Mouse (Mus musculus) frontal cortex, postnatal 14 days (tissue): ENCODE data around the gene Prdm1.
A peak's percentile ranks its signal among the peaks of the same experiment; 100 is the strongest.

ENCODE experiments used
- DNase-seq, 2 experiments: peaks; one replicate each; pipeline ENCODE4 v3.0.0; 2022; ENCODE audit warnings: low spot score in 2 of 2

The Prdm1 gene

GRCm38 (mm10) chr10:44528291-44529082 lies at the start of gene Prdm1:
Prdm1 (minus strand) TSS chr10:44528501.
- no peak for DNase-seq

GRCm38 (mm10) chr10:44565971-44566370 lies 37.7 kb upstream of the Prdm1 start:
- DNase-seq = no peak

DNA sequence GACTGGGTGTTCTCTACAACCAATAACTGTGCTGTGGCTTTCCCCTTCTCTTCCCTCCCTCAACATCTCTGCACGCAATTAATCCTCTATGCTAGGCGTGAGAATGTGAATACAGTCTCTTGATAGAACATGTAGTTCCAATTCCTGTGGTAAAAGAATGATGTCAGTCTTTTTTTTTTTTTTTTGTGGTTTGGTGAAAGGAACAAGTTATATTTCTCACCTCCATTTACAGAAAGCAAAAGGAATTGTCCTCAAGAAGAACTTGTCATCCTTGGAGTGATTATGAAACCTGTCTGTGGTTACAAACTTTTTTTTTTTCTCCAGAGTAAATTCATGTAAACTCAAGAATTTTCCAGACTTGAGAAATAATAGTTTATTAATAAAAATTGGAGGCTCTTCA lies 36.8 kb upstream of the Prdm1 start:
- no peak for DNase-seq

DNA sequence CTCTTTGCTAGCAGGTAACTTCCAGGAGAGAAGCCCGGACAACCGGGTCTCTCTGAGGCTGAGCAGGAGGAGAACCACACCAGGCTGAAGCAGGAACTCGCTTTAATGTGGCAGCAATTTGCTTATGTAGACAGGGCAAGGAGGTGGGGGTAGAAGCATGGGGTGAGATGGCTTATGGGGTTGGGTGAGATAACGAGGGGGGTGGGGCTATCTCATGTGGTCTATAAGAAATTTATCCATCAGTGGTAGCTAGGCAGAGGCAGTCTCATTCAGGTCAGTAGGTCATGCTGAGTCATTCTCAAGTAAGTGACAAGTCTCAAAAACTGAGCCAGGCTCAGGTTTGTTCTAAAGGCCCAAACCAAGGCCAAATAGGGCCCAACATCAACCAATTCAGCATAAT lies 28.5 kb upstream of the Prdm1 start:
- no peak for DNase-seq

DNA sequence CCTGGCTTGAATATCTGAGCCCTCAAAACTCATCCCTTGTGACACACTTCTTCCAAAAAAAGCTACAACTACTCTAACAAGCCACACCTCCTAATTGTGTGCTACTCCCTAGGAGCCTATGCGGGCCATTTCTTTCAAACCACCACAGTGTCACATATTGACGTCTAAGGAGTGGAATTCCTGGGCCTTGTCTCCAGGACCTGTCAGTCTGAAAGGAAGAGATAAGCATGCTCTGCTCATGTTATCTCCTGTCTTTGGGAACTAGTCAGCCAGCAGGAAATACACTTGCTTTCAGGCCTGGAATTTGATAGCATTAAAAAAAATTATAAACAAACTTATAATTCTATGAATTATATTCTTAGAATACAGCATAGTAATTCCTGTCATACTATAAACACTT lies 27.0 kb upstream of the Prdm1 start:
- DNase-seq = no peak

DNA sequence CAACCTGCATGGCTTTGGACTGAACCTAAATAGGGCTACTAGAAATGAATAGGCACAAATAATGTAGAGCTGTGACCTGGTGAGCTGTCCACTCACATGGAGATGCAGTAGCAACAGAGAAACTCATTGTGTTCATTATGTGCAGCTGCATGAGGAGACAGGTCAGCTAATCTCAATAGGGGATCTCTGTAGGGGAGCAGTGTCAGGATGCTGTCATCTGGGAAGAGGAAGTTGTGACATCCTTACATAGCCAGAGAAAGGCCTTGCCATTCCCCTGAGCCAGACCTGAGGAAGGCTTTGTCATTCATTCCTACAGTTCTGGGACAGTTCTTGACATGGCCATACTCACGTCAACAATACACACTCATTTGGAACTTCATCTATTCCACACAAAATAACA lies 25.3 kb upstream of the Prdm1 start:
- no peak for DNase-seq

DNA sequence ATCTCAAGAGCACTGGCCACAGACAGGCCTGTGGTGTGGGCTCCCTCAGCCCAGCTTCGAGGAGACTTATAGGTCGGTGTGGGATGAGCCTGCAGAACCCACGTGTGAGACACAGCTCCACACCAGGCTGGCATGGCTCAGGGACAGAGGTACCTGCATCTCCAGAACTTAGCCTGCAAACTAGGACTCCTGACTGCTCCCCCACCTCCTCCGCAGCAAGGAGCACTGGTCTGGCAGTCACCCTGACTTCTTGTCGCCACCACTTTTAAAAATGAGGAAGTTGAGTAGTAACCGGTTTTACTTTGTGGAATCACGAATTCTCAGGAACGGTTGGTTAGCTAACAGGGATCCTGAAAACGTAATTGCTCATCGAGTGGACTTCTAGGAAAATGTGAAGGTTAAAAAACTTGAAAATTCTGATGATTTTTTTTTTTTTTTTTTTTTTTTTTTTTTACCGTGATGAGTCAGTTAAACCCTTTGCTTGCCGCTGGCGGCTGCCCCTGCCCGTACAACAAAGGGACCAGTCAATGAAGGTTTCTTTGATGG lies 10.8 kb upstream of the Prdm1 start:
- no peak for DNase-seq

DNA sequence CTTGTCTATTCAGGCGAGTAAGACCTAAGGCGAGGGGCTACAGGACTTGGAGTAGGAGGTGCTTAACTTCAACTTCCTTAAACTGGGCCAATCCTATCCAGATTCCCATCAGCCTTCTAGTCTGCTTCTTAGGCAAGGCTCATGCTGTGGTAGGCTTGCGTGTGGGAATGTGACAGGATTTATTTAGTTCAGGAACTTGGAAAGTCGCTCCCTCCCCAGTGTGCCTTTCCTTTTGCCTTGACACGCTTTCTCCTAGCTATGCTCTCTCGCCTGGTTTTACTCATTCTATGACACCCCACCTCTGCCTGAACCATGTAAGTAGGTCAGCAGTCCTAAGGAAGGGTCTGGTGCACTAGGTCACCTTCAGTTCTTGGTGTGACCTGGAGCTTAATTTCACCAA lies 9.8 kb upstream of the Prdm1 start:
- DNase-seq = no peak

DNA sequence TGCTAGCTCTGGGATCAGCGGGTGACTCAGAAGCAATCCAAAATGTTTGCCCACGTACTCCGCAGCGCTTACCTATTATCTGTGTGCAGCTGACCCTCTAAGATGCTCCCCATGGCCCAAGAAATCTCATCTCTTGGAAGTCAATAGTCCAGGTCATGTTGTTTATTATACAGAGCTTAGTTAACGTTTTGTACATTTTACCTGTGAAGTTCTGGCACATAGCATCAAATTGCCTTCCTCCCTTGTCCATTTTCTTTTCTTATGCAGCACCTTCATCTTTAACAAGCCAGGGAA lies 1.7 kb upstream of the Prdm1 start:
- DNase-seq = no peak

DNA sequence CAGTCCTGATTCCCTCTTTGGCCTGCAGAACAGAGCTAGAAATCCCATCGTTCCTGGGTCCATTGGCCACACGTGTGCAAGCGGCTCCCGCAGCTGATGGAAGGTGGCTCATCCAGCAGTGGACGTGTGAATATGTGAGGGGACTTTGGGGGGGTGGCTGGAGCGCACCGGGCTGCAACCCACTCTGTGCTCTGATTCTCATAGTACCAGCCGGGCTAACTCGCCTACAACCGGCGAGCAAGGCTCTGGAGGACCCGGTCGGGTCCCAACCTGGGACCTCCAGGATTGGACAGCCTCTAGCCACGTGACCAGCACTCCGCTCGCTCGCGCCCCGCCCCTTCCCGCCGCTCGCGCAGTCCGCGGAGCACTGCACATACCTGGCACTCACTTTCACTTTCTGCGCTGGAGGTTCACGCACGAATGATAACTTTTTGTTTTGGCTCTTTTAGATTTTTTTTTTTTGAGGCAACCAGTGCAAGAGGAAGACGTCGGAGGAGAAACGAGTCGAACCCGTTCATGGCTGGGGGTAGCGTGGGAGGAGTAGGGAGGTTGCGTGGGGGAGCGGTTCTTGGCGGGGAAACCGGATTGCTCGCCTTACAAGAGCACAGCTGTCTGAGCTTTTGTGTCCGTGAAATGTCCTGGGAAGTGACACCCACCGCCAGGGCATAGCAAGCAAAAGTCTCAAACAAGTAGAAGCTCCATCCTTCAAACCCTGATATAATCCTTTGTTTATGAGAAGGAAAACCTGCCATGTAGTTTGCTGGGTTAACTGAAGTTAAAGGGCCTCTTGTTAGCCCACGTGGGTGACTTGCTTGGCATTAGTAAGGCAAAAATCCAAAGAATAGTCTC lies 1.1 kb upstream of the Prdm1 start:
- DNase-seq = peak; percentile 22 to 41

GRCm38 (mm10) chr10:44527651-44528050 lies 650 bp downstream of the Prdm1 start:
- no peak for DNase-seq

- no peak for DNase-seq
Measured at GRCm38 (mm10) chr10:44526751-44527591, 1.3 kb downstream of the Prdm1 start.

GRCm38 (mm10) chr10:44520189-44520588 lies 8.1 kb downstream of the Prdm1 start:
- DNase-seq = no peak

DNA sequence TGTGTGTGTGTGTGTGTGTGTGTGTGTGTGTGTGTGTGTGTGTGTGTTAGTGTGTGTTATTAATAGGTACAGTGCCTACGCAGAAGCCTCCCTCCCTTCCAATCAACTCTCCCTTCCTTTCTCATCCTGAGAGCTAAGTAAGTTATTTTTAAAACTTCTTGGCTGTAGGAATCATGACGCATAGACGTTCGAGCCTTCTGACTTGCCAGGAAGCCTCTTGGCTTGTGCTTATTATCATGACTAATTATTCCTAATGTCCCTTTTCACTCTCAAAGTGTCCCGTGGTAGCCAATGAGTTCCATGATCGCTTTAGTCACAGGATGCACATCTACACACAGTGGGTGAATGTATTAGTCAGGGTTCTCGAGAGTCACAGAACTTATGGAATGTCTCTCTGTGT lies 9.7 kb downstream of the Prdm1 start:
- no peak for DNase-seq

GRCm38 (mm10) chr10:44513108-44513507 lies 15.2 kb downstream of the Prdm1 start:
- no peak for DNase-seq

DNA sequence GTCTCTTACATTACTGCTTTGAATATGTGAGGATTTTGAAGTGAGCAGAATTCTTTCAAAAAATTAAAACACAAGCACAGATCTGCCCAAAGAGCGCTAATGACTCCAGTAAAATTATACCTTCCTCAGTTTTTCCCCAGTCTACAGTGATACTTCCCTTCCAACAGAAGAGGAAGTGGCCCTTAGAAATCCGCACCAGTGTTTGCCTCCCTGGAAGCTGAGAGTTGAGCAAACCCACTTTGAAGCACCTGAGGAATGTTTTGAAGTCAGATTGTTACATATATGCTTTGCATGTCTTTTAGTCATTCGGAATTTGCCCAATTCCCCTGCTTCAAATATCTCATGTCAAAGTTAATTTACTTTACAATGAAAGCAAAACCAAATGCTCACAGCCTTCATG lies 17.3 kb downstream of the Prdm1 start:
- no peak for DNase-seq

DNA sequence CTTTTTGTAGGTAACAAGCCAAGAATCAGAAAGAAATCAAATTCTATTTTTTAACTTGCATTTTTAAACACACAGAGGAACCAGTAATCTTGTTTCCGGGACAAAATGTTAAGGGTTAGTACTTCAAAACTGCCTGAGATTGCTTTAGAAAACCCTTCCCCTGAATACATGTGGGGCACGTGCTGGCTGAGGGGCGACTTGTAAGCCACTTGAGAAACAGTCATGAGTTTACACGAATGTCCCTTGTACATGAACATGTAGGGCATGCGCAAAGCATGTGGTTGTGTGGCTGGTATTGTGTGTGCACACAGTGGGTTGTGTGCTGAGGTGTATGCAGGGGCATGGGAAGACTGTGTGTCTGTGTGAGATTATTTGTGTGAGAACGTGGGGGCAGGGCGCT lies 19.7 kb downstream of the Prdm1 start:
- no peak for DNase-seq

- no peak for DNase-seq
Measured at GRCm38 (mm10) chr10:44507984-44508383, 20.3 kb downstream of the Prdm1 start.

- no peak for DNase-seq
Measured at GRCm38 (mm10) chr10:44502891-44503290, 25.4 kb downstream of the Prdm1 start.

- DNase-seq = no peak
Measured at GRCm38 (mm10) chr10:44499897-44500519, 28.3 kb downstream of the Prdm1 start.

GRCm38 (mm10) chr10:44493818-44494492 lies 34.3 kb downstream of the Prdm1 start:
- no peak for DNase-seq
